Mouse (Mus musculus): ENCODE results near the gene Mier3.

The Mier3 gene

DNA sequence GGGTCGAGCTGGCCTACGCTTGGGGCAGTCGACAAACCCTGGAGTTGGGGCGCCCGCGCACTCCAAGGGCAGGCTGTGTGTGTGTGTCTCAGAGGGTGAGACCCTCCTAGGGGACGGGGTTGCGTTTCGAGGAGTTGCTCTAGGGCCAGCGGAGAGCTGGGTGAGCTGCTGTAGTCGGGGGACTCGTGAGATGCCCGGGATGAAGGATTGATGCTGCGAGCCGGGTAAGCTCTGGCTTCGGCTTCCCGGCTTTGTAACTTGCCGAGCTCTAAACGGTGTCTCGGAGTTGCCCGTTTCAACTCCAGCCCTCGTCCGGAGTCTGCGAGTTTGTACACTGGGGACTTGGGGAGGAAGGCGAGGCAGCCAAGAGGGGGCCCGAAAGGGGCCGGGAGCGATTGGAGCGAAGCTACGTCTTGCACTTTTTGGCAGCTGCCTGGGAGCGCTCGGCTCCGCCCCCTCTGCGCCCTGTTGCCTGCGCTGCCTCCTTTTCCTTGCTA is 6.6 kb downstream of the Mier3 start:
- peak; percentile 80 for DNase-seq (ENCODE audit: low read depth, low spot score)

DNA sequence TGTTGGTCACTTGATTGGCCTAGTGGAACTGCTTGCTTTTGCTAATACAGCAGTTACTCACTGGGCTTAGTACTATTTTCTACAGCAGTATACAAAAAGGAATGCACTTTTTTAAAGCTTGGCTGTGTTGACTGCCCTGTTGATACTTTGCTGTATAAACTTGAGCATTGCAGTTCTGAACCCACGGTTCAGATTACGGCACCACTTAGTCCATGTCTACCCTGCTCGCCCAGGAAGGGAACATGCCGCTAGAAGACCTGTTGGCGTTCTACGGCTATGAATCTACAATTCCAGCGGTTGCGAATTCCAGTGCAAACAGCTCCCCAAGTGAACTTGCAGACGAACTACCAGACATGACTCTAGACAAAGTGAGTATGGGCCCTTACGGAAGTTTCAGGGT is 22.6 kb downstream of the Mier3 start:
- no peak for DNase-seq (ENCODE audit: low read depth, low spot score)

DNA sequence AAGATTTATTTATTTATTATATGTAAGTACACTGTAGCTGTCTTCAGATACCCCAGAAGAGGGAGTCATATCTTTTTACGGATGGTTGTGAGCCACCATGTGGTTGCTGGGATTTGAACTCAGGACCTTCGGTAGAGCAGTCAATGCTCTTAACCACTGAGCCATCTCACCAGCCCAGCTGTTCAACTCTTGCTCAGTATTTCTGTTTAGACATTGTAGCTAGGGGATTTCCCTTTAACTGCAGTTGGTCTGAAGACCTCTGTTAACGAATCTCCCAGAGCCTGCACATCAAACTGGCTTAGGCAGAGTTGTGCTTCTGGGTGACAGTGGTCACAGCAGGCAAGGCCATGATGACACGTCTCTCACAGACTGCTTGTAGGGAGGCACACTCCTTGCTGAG is 23.2 kb downstream of the Mier3 start:
- peak; percentile 33 for DNase-seq (ENCODE audit: low read depth, low spot score)

DNA sequence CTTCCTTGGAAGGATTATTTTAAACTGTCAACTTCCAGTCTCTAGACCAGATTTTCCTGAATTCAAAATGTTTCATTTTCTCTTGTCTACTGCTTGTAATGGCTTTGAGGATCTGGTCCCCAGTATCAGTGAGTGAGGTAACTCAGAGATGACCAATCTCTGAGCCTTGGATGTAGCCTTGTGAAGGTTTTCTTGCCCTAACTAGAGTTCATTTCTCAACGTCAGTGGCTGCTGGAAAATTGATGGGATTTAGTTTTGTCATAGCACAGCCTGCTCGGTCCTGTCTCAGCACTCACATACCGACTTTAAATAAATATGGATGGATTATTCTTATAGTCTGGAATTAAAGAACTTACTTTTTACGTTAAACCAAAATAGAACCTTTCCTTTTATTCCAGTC is 29.8 kb downstream of the Mier3 start:
- no peak for DNase-seq (ENCODE audit: low read depth, low spot score)

DNA sequence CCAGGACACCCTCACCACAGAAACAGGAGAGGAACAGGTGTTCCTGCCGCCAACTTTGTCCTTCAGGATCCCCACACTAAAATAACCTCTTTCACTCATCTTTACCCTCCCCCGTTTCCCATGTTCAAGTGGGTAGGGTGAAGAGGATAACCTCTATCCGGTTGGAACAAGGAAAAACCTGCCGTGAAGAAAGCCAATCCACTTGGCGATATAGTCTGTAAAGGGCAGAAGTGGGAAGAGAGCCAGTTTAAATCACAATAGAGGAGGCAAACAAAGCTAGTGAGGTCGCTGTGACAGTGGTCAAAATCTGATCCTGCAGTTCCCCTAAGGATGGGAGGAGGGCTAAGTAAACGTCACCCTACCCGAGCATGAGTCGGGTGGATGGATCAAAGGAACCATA is 38.9 kb downstream of the Mier3 start:
- DNase-seq (ENCODE audit: low read depth, low spot score), result no peak

DNA sequence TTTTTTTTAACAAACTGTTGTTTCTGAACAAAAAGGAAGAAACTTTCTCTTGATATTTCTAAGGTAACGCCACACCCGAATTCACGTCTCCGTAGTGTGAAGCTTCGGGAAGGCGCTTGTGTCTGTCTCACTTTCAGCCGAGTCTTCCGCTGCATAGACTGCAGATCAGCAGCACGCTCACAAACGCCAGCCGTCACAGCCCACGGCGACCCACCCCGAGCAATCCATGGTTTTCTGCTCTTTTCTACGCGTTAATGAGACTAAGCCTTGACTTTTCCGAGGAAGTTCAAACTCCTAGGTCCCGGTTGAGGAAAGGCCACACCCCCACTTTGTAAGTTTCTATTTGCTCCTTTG is 44.0 kb downstream of the Mier3 start:
- no peak for DNase-seq (ENCODE audit: low read depth, low spot score)

DNA sequence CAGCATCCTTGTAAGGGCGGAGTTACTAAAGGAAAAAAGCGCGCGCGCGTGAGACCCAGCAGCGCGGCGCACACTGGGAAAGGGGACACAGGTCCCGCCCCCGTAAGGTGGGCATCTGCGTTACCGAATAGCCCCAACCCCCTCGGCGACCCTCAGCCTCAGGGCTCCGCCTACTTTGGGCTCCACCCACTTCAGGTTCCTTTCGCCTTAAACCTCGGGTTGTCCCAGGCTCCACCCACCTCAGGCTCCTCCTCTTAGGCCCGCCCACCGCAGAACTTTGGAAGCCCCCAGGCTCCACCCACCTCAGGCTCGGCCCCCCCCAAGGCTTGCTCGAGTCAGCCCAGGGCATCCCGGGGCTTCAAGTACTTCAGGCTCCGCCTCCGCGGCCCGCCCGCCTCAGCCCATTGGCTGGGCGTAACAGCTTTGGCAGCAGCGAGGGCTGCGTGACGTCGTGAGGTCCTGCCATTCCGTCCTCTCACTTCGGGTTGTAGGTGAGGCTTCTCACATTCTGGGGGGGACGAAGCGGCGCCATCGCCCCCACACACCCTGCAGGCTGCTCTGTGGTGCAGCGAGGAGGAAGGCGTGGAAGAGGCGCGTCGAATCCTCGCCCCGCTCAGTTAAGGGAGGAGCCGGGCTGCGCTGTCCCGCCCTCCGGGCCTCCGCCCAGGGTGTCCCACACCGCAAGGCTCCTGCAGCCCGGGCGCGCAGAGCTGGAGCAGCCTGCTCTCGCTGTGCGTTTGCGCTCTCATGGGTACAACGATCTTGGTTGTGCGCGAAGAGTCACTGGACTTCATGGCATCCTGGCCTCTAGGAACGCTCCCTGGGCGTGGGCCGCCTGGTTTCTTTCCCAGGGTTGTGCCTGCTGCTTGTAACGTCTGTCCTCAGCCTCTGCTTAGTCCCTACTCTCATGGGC is 44.6 kb downstream of the Mier3 start:
- DNase-seq (ENCODE audit: low read depth, low spot score), result peak; percentile 100

DNA sequence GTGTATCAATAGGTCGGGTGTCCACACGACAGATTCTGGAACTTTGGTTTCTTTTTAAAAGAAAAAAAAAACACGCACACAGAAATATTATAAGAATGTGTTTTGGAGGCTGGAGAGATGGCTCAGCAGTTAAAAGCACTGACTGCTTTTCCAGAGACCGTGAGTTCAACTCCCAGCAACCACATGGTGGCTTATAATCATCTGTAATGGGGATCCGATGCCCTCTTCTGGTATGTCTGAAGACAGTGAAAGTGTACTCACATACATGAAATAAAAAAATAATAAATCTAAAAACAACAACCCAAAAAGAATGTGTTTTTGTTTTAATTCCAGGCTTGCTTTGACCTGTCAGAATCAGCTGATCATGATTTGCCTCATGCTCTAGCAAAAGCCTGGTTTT is 46.1 kb downstream of the Mier3 start:
- peak; percentile 58 for DNase-seq (ENCODE audit: low read depth, low spot score)

DNA sequence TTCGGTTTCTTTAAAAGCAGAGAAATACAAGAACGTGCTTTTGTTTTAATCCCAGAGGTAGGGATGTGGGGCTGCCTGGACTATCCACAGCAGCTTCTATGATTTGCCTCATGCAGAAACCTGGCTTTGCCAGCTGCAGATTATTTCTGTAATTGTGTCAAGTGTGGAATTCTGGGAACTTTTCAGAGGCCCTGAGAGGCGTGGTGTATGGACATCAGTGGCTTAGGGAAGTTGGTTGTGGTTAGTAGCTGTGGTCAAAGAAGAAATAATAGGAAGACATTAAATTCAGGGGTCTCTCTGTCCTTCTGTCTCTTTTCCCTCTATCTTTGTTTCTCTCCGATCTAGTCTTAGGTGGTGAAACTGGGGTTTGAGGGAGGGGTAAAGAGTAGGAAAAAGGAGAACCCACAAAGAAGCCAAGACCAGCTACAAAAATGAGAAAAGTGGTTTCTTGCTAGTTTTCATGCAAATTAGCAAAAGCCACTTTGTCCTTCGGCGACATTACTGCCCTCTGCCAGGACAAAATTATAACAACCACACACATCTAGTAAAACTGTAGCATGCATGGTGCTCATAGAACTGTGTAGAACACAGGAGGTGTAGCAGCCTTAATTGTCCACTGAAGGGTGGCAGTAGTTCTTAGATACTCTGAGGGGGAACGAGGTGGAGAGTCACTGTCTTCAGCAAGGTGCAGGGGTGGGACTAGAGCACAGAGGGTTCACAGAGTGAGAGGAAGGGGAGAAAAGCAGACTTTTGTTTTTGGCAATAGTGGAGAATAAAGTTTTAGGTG is 60.6 kb downstream of the Mier3 start:
- peak; percentile 63 for DNase-seq (ENCODE audit: low read depth, low spot score)

DNA sequence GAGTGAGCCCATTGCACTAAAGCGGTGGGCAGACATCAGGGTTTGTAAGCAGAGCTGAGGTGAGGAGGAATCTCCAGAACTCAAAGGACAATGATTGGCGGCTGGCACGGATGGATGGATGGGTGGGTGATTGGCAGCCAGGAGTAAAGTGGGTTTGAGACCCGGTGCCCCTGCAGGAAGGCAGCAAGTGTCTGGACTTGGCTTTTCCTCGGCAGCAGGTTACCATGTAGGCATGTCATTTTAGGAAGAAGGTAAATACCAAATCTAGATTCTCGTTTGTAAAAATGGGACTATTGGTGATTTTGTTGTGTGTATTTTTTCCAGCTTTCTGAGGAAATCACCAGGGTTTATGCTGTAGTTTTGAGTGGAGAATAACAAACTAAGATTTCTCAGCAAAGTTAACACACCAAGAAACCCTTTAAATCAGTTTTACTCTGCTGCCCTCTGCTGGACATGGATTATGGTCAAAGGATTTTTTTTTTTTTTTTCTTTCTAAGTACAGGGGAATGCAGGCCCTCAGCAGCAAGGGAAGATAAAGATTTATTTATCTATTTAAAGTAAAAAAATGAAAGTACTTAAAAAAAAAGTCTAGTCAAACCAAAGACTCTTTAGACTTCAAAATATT is 61.3 kb downstream of the Mier3 start:
- DNase-seq (ENCODE audit: low read depth, low spot score), result peak; percentile 78

DNA sequence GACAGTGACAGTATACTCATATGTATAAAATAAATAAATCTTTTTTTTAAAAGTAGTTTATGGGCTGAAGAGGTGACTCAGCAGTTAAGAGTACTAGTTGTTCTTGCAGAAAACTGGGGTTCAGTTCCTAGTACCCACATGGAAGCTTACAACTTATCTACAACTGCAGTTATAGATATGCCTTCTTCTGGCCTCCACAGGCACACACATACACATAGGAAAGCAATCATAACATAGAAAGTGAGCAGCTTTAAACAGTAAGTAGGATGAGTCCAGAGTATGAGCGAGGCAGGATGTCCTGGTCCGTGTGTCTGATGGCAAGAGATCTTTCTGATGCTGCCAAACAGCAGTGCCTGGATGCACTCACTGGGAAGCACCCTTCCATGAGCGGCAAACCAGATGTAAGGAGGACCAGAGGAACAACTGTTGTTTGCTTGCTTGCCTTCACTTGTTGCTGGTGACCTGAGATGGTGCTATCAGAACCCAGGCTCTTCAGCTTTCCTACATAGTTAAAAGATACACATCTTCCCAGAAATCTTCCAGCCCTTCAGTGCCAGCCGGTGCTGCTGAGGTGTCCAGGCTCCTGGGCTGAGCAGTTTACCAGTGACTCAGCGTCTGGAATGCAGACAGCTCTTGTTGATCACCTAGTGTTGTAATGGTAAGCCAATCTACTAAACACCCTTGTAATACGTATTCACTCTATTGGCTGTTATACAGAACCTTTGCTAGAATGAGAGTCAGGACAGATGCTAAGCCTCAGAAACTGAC is 63.6 kb downstream of the Mier3 start:
- DNase-seq (ENCODE audit: low read depth, low spot score), result no peak

DNA sequence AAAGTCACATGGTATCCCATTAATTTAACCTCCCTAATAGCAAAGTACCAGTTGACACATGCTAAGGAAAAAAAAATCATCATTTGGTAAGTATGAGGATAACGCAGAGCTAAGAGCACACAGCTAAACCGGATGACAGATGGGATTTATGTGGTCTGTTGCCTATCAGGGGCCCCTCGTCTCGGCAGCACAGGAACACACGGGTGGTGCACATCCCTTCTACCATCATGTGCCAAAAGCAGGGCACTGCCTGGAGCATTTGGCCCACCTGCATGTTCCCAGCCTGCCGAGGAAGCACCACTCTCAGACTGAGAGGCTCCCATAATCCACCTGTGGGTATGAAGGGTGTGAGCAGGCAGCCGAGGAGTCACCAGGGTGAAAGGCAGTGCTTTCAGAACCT is 64.4 kb downstream of the Mier3 start:
- DNase-seq (ENCODE audit: low read depth, low spot score), result no peak

DNA sequence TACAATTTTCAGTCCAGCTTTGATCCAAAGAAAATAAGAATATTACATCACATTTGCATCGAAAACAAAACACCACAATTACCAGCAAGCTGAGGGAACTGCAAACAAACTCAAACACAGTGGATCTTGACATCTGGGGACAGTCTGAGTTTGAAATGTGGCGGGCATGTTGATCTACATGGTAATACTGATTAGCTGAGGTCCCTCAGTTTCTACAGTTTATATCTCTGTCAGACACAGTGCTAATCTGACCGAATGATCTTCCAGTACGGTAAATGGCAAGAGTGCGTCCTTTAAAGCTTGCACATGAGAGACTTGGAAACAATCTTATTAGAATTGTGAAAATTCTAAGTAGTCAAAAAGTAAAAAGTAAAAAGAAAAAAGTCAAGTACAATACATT is 66.1 kb downstream of the Mier3 start:
- no peak for DNase-seq (ENCODE audit: low read depth, low spot score)

DNA sequence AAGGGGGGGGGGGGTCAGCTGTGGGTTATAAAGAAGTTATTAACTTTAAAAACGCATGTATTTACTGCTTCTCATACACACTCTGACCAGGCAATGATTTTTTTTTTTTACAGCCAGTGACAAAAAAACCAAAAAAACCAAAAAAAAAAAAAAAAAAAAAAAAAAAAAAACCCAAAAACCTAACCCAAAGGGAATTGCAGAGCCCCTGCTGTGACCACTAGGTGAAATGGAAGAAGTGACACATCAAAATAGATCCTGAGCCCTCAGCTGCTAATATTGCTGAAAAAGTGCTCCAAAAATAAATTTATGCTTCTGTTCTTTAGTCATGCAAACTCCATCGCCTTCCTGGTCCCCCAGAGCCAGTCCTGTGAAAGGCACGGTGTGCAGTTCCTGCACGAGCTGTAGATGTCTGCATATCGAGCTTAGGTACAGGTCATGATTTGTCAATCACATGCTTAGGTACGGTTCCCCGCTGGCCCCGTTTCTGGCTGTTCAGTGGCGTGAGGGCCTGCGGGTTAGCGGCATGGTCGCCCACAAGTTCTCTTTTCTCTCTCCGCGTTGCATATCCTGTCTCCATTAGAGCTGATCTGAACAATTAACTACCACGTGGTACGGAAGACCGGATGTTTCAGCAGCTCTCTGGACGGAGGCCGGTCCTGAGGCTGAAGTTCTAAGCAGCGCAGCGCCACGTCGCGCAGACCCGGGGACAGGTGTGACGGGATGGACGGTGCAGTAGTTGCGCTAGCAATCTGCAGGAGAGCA is 67.7 kb downstream of the Mier3 start:
- no peak for DNase-seq (ENCODE audit: low read depth, low spot score)

DNA sequence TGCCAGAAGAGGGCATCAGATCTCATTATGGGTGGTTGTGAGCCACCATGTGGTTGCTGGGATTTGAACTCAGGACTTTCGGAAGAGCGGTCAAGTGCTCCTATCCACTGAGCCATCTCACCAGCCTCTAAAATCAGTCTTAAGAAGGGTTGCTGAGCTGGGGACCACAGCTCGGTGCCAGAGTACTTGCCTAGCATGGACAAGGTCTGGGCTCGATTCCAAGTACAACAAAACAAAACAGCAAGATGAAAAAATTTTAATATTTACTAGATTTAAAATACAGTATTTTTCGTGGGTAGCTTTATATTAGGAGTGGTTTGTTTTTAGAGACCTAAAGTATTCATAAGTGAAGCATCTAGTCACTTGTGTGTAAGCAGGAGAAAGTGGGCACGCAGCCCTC is 72.5 kb downstream of the Mier3 start:
- no peak for DNase-seq (ENCODE audit: low read depth, low spot score)

DNA sequence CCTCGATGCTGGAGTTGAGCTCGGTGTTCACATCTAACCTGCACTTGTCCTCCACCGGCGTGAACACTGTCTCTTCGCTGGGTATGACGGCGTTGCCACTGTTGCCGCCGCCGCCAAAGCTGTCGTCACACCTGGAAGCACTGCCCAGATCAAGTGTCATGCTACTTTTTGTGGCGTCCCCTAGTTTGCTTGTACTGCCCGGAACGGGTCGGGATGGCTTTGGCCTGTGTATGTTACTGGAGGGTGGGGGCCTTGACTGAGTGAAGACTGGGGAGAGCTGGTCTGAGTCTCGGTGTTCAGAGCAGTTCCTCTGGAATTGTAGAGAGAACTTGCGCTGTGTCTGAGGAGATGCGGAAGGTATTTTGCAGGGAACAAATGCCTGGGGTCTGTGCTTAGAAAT is 74.6 kb downstream of the Mier3 start:
- no peak for DNase-seq (ENCODE audit: low read depth, low spot score)

DNA sequence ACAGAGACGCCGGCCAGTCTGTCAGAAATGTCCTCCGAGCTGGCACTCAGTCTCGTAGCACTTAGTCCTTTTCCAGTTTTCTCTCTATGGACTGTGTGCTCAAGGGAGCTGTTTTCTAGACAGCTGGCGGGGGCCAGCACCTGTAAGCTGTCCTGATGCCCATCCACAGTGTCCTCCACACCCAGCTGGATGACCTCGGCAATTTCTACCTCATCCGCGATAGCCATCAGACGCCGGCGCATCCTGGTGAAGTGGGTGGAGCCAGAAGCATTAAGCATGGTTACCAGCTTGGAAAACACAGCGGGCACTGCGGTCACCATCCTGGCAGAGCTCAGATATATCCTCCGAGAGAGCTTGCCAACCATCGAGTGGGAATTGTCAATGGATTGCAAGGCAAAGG is 75.2 kb downstream of the Mier3 start:
- DNase-seq (ENCODE audit: low read depth, low spot score), result no peak

DNA sequence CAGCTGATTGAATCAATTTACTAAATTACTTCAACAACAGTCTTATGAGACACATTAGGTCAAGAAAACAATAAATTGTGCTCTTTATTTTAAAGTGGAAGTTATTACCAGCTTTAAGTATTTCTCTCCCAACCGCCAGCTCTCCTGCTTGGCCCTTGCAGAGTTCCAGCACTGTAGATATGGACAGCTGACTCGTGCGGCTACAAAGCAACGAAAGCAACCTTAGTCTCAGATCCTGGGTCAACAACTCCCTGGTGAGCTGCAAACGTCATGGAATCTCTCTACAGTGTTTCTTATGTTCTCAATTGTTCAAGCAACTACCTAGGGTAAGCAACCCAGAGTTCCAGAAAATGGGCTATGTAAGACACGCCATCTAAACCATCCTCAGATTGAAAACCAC is 76.2 kb downstream of the Mier3 start:
- no peak for DNase-seq (ENCODE audit: low read depth, low spot score)

DNA sequence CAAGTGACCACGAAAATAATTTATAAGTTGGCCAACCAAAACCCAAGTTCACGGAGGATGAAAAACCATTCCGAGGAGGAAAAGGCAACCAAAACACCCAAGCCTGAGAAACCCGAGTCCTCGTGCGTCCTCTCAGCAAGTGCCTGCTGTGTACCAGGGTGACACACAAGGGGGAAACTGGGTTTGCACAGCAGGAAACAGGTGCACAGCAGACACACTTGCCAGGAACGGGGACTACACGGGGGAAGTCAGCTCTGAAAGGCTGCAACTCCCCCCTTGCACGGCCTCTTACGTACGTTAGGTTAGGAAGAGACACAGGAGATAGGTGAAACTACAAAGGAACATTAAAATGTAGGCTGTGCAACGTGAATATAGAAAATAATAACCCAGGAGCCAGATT is 81.7 kb downstream of the Mier3 start:
- DNase-seq (ENCODE audit: low read depth, low spot score), result no peak

Measured in A20 (cell line).